Mouse (Mus musculus) megakaryocyte, embryonic 14.5 days (primary cell): ENCODE results near the gene Efna1.

Experiments used
- FLI1 ChIP-seq: IDR thresholded peaks from 2 replicates; pipeline ENCODE4 v1.6.1; 2012; ENCODE audit warnings: low read length, inconsistent platforms, mixed read lengths
- GATA1 ChIP-seq: IDR thresholded peaks from 3 replicates; pipeline ENCODE4 v1.6.1; 2012; ENCODE audit warnings: mixed read lengths, low read length, inconsistent platforms, borderline replicate concordance

- TF ChIP-seq GATA1 (no peak), FLI1 (no peak)
Measured at GRCm38 (mm10) chr3:89280606-89281511, at the start of gene Efna1.
